Mouse (Mus musculus): ENCODE results near the gene March4. TPM values are rescaled to one million over a fixed set of nuclear protein-coding genes. Genes with fewer than 3 reads are reported as not detected.

Gene March4
- polyA plus RNA-seq, 1 experiment = 1.4 TPM

DNA sequence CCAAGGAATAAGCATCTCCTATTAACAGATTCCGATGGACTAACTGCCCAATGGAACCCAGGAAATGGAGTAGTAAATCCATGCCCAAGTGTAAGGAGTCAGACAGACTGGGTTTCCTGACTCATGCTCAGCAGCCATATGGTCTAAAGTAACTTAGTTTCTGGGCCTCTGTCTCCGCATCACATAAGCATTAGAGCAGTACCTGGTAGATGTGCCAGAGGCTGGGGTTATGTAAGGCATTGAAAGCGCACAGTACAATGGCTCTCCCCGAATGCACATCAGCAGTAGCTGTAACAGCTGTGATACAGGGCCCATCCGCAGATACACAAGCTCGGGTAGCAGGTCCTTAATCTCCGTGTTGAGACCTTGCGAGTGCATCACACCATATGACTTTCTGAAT, 125.6 kb downstream of the March4 start:
- no peak for DNase-seq
- WGBS = 91% methylated on average over 8 of the region's 8 CpGs
- Histone ChIP-seq H3K4me1 (ENCODE audit: control insufficient read depth, insufficient read depth, low read length) (no peaks in the 10 kb centered on the region), H3K4me3 (replicated peaks; ENCODE audit: extremely low read depth, low read depth, low read length) (no peak overlapping the region)
- no peak for TF ChIP-seq CTCF (IDR thresholded peaks at IDR 0.05; ENCODE audit: insufficient read depth, low read length)
- TF ChIP-seq POLR2A (IDR thresholded peaks at IDR 0.05; ENCODE audit: borderline replicate concordance, extremely low read depth, low read depth, low read length) = no peak

GRCm38 (mm10) chr1:72409936-72410335, 126.8 kb downstream of the March4 start:
- DNase-seq = no peak
- Histone ChIP-seq H3K4me3 (replicated peaks; ENCODE audit: extremely low read depth, low read depth, low read length) (no peak overlapping the region), H3K4me1 (ENCODE audit: control insufficient read depth, insufficient read depth, low read length) (no peaks in the 10 kb centered on the region)
- 67% methylated on average over 5 of the region's 5 CpGs for WGBS
- TF ChIP-seq POLR2A (IDR thresholded peaks at IDR 0.05; ENCODE audit: borderline replicate concordance, extremely low read depth, low read depth, low read length) (no peak), CTCF (IDR thresholded peaks at IDR 0.05; ENCODE audit: insufficient read depth, low read length) (no peak)

DNA sequence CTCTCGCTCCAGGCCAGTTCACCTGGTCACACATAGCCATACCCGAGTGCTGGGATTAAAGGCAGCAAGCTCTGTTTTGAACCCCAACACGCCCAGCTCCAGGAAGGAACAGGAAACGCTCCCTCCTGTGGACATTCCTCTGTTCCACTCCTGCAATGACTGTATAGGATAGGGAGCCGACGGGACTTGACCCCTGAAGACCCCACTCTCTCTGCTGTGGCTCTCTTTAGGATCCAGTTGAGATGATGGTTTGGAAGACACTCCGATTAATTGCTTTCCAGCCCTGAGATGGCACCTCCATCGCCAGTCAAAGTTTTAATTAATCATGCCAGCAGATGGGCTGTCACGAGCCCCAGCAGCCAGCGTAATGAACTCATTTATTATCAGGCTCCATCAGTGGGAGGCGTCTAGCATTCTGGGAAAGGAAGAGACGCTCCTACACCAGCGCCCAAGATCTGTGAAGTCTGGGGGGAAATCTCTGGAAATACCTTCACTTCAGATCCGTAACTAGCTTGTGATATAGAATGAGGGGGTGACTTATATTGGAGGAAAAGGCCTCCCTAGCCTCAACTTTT, 130.1 kb downstream of the March4 start:
- TF ChIP-seq CTCF (IDR thresholded peaks at IDR 0.05; ENCODE audit: insufficient read depth, low read length) (no peak), POLR2A (IDR thresholded peaks at IDR 0.05; ENCODE audit: borderline replicate concordance, extremely low read depth, low read depth, low read length) (no peak)
- H3K4me1 ChIP-seq (ENCODE audit: control insufficient read depth, insufficient read depth, low read length) = no peaks in the 10 kb centered on the region
- no peak for DNase-seq
- 56% methylated on average over 14 of the region's 14 CpGs for WGBS
- H3K4me3 ChIP-seq (replicated peaks; ENCODE audit: extremely low read depth, low read depth, low read length) = no peak overlapping the region

DNA sequence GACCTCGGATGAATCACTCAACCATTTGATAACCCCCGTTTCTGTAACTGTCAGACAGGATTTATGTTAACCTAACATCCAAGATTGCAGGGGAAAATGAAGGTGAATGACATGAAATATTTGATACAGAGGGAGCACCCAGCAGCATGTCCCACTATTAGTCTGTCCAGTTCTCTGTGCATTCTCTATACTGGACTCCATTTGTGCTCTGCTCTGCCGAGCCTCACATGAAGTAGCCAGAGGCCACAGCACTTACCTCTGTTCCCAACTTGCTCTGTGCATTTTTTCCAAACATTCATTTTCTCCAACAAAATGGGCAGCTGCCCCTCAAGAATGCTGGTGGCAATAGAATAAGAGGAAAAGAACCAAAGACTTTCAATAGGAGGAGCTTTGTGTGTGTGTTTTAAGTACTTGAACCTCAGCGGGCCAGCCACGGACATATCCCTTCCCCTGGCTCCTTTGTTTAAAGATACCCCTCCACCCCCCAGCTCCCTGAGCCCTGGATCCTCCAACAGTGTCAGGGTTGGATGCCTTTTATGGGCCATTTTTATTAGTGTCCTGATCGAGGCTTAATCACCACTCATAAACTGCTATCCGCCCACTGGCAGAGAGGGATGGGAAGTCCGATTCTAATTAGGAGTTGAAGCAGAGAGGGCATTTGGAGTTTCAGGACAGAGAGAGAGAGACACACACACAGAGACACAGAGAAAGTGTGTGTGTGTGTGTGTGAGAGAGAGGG, 135.2 kb downstream of the March4 start:
- TF ChIP-seq CTCF (IDR thresholded peaks at IDR 0.05; ENCODE audit: insufficient read depth, low read length) = no peak
- no peak for TF ChIP-seq POLR2A (IDR thresholded peaks at IDR 0.05; ENCODE audit: borderline replicate concordance, extremely low read depth, low read depth, low read length)
- H3K4me3 ChIP-seq (replicated peaks; ENCODE audit: extremely low read depth, low read depth, low read length) = no peak overlapping the region
- WGBS = 65% methylated on average over 8 of the region's 8 CpGs
- DNase-seq = no peak
- no peaks in the 10 kb centered on the region for H3K4me1 ChIP-seq (ENCODE audit: control insufficient read depth, insufficient read depth, low read length)

DNA sequence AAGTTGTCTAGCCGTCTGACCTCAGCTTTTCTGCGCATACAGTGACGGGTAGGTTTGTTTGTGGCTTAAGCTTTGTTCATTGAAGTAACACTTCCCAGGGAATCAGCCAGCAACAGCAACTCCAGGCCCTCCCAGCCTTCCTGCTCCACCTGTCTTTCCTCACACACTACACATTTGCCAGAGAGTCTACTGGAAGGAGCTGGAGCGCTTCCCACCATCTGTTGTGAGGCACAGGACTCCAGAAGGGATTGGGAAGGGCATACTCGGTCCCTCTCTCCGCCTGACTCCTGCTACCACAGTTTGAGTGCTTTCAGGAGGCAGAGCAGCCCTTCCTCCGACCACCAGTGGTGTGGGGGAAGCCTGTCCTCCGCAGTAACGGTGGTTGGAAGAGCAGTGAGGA, 136.1 kb downstream of the March4 start:
- H3K4me1 ChIP-seq (ENCODE audit: control insufficient read depth, insufficient read depth, low read length) = no peaks in the 10 kb centered on the region
- no peak for DNase-seq
- H3K4me3 ChIP-seq (replicated peaks; ENCODE audit: extremely low read depth, low read depth, low read length) = no peak overlapping the region
- TF ChIP-seq POLR2A (IDR thresholded peaks at IDR 0.05; ENCODE audit: borderline replicate concordance, extremely low read depth, low read depth, low read length) (no peak), CTCF (IDR thresholded peaks at IDR 0.05; ENCODE audit: insufficient read depth, low read length) (no peak)
- 76% methylated on average over 9 of the region's 9 CpGs for WGBS

GRCm38 (mm10) chr1:72399720-72400401, 136.9 kb downstream of the March4 start:
- Histone ChIP-seq H3K4me3 (replicated peaks; ENCODE audit: extremely low read depth, low read depth, low read length) (no peak overlapping the region), H3K4me1 (ENCODE audit: control insufficient read depth, insufficient read depth, low read length) (no peaks in the 10 kb centered on the region)
- TF ChIP-seq CTCF (IDR thresholded peaks at IDR 0.05; ENCODE audit: insufficient read depth, low read length) (no peak), POLR2A (IDR thresholded peaks at IDR 0.05; ENCODE audit: borderline replicate concordance, extremely low read depth, low read depth, low read length) (no peak)
- WGBS = 65% methylated on average over 8 of the region's 8 CpGs
- DNase-seq = no peak

DNA sequence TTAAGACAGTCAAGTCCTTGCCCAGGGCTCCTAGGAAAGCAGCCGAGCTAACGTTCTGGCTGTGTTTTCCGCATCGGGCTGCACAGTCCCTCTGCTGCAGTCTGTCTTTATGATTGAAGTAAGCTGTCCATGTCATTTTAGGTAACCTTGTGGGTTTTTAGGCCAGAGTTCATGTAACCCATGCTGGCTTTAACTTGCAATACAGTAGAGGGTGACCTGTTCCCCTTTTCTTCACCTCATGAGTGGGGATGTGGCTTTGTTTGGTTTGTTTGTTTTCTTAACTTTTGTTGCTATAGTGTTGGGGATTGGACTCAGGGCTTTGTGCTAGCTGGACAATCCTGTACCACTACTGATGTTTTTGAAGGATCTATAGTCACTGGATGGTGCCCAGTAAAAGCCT, 146.3 kb downstream of the March4 start:
- Histone ChIP-seq H3K4me3 (replicated peaks; ENCODE audit: extremely low read depth, low read depth, low read length) (no peak overlapping the region), H3K4me1 (ENCODE audit: control insufficient read depth, insufficient read depth, low read length) (no peaks in the 10 kb centered on the region)
- no peak for TF ChIP-seq CTCF (IDR thresholded peaks at IDR 0.05; ENCODE audit: insufficient read depth, low read length)
- no peak for TF ChIP-seq POLR2A (IDR thresholded peaks at IDR 0.05; ENCODE audit: borderline replicate concordance, extremely low read depth, low read depth, low read length)
- no peak for DNase-seq
- 70% methylated on average over 4 of the region's 4 CpGs for WGBS

- 73% methylated on average over 5 of the region's 5 CpGs for WGBS
- Histone ChIP-seq H3K4me3 (replicated peaks; ENCODE audit: extremely low read depth, low read depth, low read length) (no peak overlapping the region), H3K4me1 (ENCODE audit: control insufficient read depth, insufficient read depth, low read length) (no peaks in the 10 kb centered on the region)
- TF ChIP-seq CTCF (IDR thresholded peaks at IDR 0.05; ENCODE audit: insufficient read depth, low read length) (0 out of 2 replicates have a peak, but pooled peaks have one; percentile 8), POLR2A (IDR thresholded peaks at IDR 0.05; ENCODE audit: borderline replicate concordance, extremely low read depth, low read depth, low read length) (no peak)
- no peak for DNase-seq
Measured at GRCm38 (mm10) chr1:72383651-72384050, 153.1 kb downstream of the March4 start.

DNA sequence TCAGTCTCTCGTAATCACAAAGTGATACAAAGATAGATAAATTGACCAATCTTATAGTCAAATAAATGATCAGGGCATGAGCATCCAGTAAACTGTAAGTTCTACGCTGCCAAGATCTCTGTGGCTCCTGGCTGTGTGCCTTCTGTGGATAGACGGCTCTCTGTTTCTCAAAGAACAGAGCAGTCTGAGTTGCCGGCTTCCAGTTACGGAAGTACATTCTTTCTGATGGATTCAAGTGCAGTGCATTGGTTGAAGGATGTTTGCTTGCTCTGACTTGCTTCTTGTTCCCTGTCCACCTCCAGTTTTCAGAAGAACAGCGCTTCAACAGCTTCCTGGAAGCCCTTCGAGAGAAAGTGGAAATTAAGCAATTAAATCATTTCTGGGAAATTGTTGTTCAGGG, 153.7 kb downstream of the March4 start:
- DNase-seq = no peak
- Histone ChIP-seq H3K4me1 (ENCODE audit: control insufficient read depth, insufficient read depth, low read length) (no peaks in the 10 kb centered on the region), H3K4me3 (replicated peaks; ENCODE audit: extremely low read depth, low read depth, low read length) (no peak overlapping the region)
- WGBS = 61% methylated on average over 7 of the region's 7 CpGs
- TF ChIP-seq POLR2A (IDR thresholded peaks at IDR 0.05; ENCODE audit: borderline replicate concordance, extremely low read depth, low read depth, low read length) (no peak), CTCF (IDR thresholded peaks at IDR 0.05; ENCODE audit: insufficient read depth, low read length) (no peak)
